ENCODE assay signal across 8 mouse cellular contexts in the genomic region with DNA sequence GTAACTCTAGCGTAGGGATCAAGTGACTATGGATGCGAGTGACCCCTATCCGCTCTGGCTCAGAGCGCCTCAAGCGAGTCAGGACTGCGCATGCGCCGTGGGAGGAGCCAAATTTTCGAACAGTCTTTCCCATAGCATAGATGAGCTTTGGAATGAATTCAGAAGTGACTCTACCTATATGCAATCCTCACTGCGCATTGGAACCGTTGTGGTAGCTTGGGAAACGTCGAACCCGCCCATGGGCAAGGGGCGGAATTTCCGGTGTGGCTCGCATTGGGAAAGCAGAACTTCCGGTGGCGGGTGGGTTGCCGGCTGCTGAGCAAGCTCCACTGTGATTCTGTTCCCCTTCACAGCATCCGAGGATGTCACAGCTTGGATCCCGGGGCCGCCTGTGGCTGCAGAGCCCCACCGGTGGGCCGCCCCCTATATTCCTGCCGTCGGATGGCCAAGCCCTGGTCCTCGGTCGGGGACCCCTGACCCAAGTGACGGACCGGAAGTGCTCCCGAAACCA. TPM values are rescaled to one million over a fixed set of nuclear protein-coding genes. Genes with fewer than 3 reads are reported as not detected.
A peak's percentile ranks its signal among the peaks of the same experiment; 100 is the strongest.
DNase-seq lines count a peak whose midpoint lies in the region; ATAC-seq lines count a peak whose summit lies in the region.

A gene (plus strand): TSS at position 98 of the 511 bp plus-strand sequence.

- ATAC-seq in hematopoietic stem cell, adult 5-6 weeks (replicated peaks in 1 of 2; ENCODE audit: insufficient read depth in 1 of 2, low FRiP score in 2 of 2, low TSS enrichment in 1 of 2, low read depth in 1 of 2, poor library complexity in 2 of 2, severe bottlenecking in 2 of 2) = peak; percentile 55 to 57
- ATAC-seq in lung, embryonic 16.5 days (ENCODE audit: low read depth) = peak; percentile 30

- H3K9me3 ChIP-seq in lung, embryonic 16.5 days (ENCODE audit: control insufficient read depth, low read length) = no peaks in the 10 kb centered on the region

- peak within 1 kb of the TSS; percentile 65 for H3K4me3 ChIP-seq in lung, embryonic 16.5 days (ENCODE audit: low read length)

- WGBS in lung, embryonic 16.5 days = under 1% methylated on average over 32 of the region's 32 CpGs

- H3K36me3 ChIP-seq in lung, embryonic 16.5 days (ENCODE audit: control insufficient read depth, insufficient read depth, low read length) = peaks cover 5% of the 10 kb centered on the region; the same call in 1 of the 2 replicates

- peak; percentile 94 for DNase-seq in MN1 (ENCODE audit: low spot score)
- DNase-seq in cerebellum, adult 8-10 months = peak; percentile 84
- DNase-seq in forelimb bud, embryonic 11.5 days (ENCODE audit: low read depth, low spot score) = peak; percentile 88
- peak; percentile 93 for DNase-seq in layer of hippocampus, adult 9-10 months (ENCODE audit: low spot score)
- peak; percentile 75 for DNase-seq in ovary, postnatal 10 days (ENCODE audit: low spot score)
- DNase-seq in thymus, postnatal 10 days (ENCODE audit: low spot score in 2 of 2) = peak; percentile 80 to 84

- peaks cover 39% of the 10 kb centered on the region for H3K4me1 ChIP-seq in lung, embryonic 16.5 days (replicated peaks; ENCODE audit: control insufficient read depth, insufficient read depth, low read length)

- H3K4me2 ChIP-seq in lung, embryonic 16.5 days (ENCODE audit: low read depth, low read length) = peak within 1 kb of the TSS; percentile 76

- peak within 1 kb of the TSS; percentile 85 for H3K27ac ChIP-seq in lung, embryonic 16.5 days (ENCODE audit: low read length)

- no peaks in the 10 kb centered on the region for H3K27me3 ChIP-seq in lung, embryonic 16.5 days (ENCODE audit: control insufficient read depth, insufficient read depth, low read depth, low read length)

- H3K9ac ChIP-seq in lung, embryonic 16.5 days (ENCODE audit: low read length) = peak within 1 kb of the TSS; percentile 76

RNA-seq across cellular contexts. Expression of the gene that starts here (rescaled TPM):
- 27.8 and 30.0 TPM in 2 replicates for total RNA-seq in hematopoietic stem cell, adult 5-6 weeks (2017)
- 38.0 and 39.0 TPM in 2 replicates for polyA plus RNA-seq in lung, embryonic 16.5 days (2015; fragmentation: Nextera tagmentation; extraction: Ambion mirVana)

Comparison
In these comparisons a context has a peak if more than half of its experiments do, and no peak if none do; other contexts are left out.
1. Peak in every context shown above with its lines: DNase-seq, ATAC-seq, H3K4me3 ChIP-seq and H3K27ac ChIP-seq.